Mouse (Mus musculus): Measurements from ENCODE around the gene Mef2b. TPM values are rescaled to one million over a fixed set of nuclear protein-coding genes. Genes with fewer than 3 reads are reported as not detected.

The Mef2b gene
- polyA plus RNA-seq, 1 experiment, result 0.05 TPM

- H3K79me3 ChIP-seq (ENCODE audit: low read depth), result no peaks in the 10 kb centered on the region
- TF ChIP-seq FOSL1 (IDR thresholded peaks at IDR 0.05; ENCODE audit: insufficient read depth, low read length, poor library complexity, severe bottlenecking) (no peak), MYOG (IDR thresholded peaks at IDR 0.05; ENCODE audit: control insufficient read depth, extremely low read depth, insufficient read length) (no peak), USF1 (IDR thresholded peaks at IDR 0.05; ENCODE audit: low read depth) (no peak), MYOD1 (IDR thresholded peaks at IDR 0.05; ENCODE audit: control insufficient read depth, insufficient read length, low read depth) (no peak), CTCF (IDR thresholded peaks at IDR 0.05; ENCODE audit: control insufficient read depth, insufficient read depth, insufficient read length) (no peak), CEBPB (IDR thresholded peaks at IDR 0.05; ENCODE audit: low read depth) (no peak), MAX (IDR thresholded peaks at IDR 0.05) (no peak)
- no peaks in the 10 kb centered on the region for H3K36me3 ChIP-seq (ENCODE audit: control insufficient read depth, insufficient read depth)
- H3K4me3 ChIP-seq (ENCODE audit: insufficient read depth, poor library complexity, severe bottlenecking), result no peak overlapping the region
- H3K27me3 ChIP-seq (ENCODE audit: control insufficient read depth, insufficient read depth, insufficient read length), result peaks cover 51% of the 10 kb centered on the region
- H3ac ChIP-seq (ENCODE audit: control insufficient read depth, insufficient read length, low read depth), result no peak overlapping the region
- H3K79me2 ChIP-seq (ENCODE audit: control insufficient read depth, insufficient read depth), result no peaks in the 10 kb centered on the region
Observed at GRCm38 (mm10) chr8:70104922-70105321, 34.6 kb upstream of the Mef2b start.

- Histone ChIP-seq H3K4me3 (ENCODE audit: insufficient read depth, poor library complexity, severe bottlenecking) (no peak overlapping the region), H3ac (ENCODE audit: control insufficient read depth, insufficient read length, low read depth) (no peak overlapping the region), H3K79me3 (ENCODE audit: low read depth) (no peaks in the 10 kb centered on the region), H3K36me3 (ENCODE audit: control insufficient read depth, insufficient read depth) (no peaks in the 10 kb centered on the region), H3K27me3 (ENCODE audit: control insufficient read depth, insufficient read depth, insufficient read length) (peaks cover 83% of the 10 kb centered on the region), H3K79me2 (ENCODE audit: control insufficient read depth, insufficient read depth) (no peaks in the 10 kb centered on the region)
- TF ChIP-seq CEBPB (IDR thresholded peaks at IDR 0.05; ENCODE audit: low read depth), result no peak
Observed at GRCm38 (mm10) chr8:70110451-70110850, 29.1 kb upstream of the Mef2b start.

GRCm38 (mm10) chr8:70111192-70111795 lies 28.2 kb upstream of the Mef2b start:
- peaks cover 78% of the 10 kb centered on the region for H3K27me3 ChIP-seq (ENCODE audit: control insufficient read depth, insufficient read depth, insufficient read length)
- no peaks in the 10 kb centered on the region for H3K79me2 ChIP-seq (ENCODE audit: control insufficient read depth, insufficient read depth)
- no peak for TF ChIP-seq CTCF (IDR thresholded peaks at IDR 0.05; ENCODE audit: control insufficient read depth, insufficient read depth, insufficient read length)
- TF ChIP-seq MAX (IDR thresholded peaks at IDR 0.05), result no peak
- TF ChIP-seq MYOG (IDR thresholded peaks at IDR 0.05; ENCODE audit: control insufficient read depth, extremely low read depth, insufficient read length), result no peak
- TF ChIP-seq USF1 (IDR thresholded peaks at IDR 0.05; ENCODE audit: low read depth), result no peak
- no peak for TF ChIP-seq MYOD1 (IDR thresholded peaks at IDR 0.05; ENCODE audit: control insufficient read depth, insufficient read length, low read depth)
- no peak for TF ChIP-seq CEBPB (IDR thresholded peaks at IDR 0.05; ENCODE audit: low read depth)
- H3ac ChIP-seq (ENCODE audit: control insufficient read depth, insufficient read length, low read depth), result no peak overlapping the region
- no peak overlapping the region for H3K4me3 ChIP-seq (ENCODE audit: insufficient read depth, poor library complexity, severe bottlenecking)
- no peaks in the 10 kb centered on the region for H3K36me3 ChIP-seq (ENCODE audit: control insufficient read depth, insufficient read depth)
- no peaks in the 10 kb centered on the region for H3K79me3 ChIP-seq (ENCODE audit: low read depth)

GRCm38 (mm10) chr8:70112401-70113016 lies 27.0 kb upstream of the Mef2b start:
- Histone ChIP-seq H3K79me3 (ENCODE audit: low read depth) (no peaks in the 10 kb centered on the region), H3K4me3 (ENCODE audit: insufficient read depth, poor library complexity, severe bottlenecking) (no peak overlapping the region), H3ac (ENCODE audit: control insufficient read depth, insufficient read length, low read depth) (no peak overlapping the region), H3K36me3 (ENCODE audit: control insufficient read depth, insufficient read depth) (no peaks in the 10 kb centered on the region), H3K27me3 (ENCODE audit: control insufficient read depth, insufficient read depth, insufficient read length) (peaks cover 75% of the 10 kb centered on the region), H3K79me2 (ENCODE audit: control insufficient read depth, insufficient read depth) (no peaks in the 10 kb centered on the region)
- no peak for TF ChIP-seq MAX (IDR thresholded peaks at IDR 0.05)

- Histone ChIP-seq H3ac (ENCODE audit: control insufficient read depth, insufficient read length, low read depth) (no peak overlapping the region), H3K27me3 (ENCODE audit: control insufficient read depth, insufficient read depth, insufficient read length) (peaks cover 72% of the 10 kb centered on the region), H3K79me3 (ENCODE audit: low read depth) (no peaks in the 10 kb centered on the region), H3K4me3 (ENCODE audit: insufficient read depth, poor library complexity, severe bottlenecking) (no peak overlapping the region), H3K36me3 (ENCODE audit: control insufficient read depth, insufficient read depth) (no peaks in the 10 kb centered on the region), H3K79me2 (ENCODE audit: control insufficient read depth, insufficient read depth) (no peaks in the 10 kb centered on the region)
- TF ChIP-seq MYOG (IDR thresholded peaks at IDR 0.05; ENCODE audit: control insufficient read depth, extremely low read depth, insufficient read length) (no peak), USF1 (IDR thresholded peaks at IDR 0.05; ENCODE audit: low read depth) (no peak), CTCF (IDR thresholded peaks at IDR 0.05; ENCODE audit: control insufficient read depth, insufficient read depth, insufficient read length) (no peak), MYOD1 (IDR thresholded peaks at IDR 0.05; ENCODE audit: control insufficient read depth, insufficient read length, low read depth) (no peak), MAX (IDR thresholded peaks at IDR 0.05) (no peak), CEBPB (IDR thresholded peaks at IDR 0.05; ENCODE audit: low read depth) (no peak), FOSL1 (IDR thresholded peaks at IDR 0.05; ENCODE audit: insufficient read depth, low read length, poor library complexity, severe bottlenecking) (no peak)
Observed at GRCm38 (mm10) chr8:70114488-70114887, 25.0 kb upstream of the Mef2b start.

- TF ChIP-seq FOSL1 (IDR thresholded peaks at IDR 0.05; ENCODE audit: insufficient read depth, low read length, poor library complexity, severe bottlenecking) (no peak), USF1 (IDR thresholded peaks at IDR 0.05; ENCODE audit: low read depth) (no peak), MAX (IDR thresholded peaks at IDR 0.05) (no peak), MYOG (IDR thresholded peaks at IDR 0.05; ENCODE audit: control insufficient read depth, extremely low read depth, insufficient read length) (no peak), CEBPB (IDR thresholded peaks at IDR 0.05; ENCODE audit: low read depth) (no peak), CTCF (IDR thresholded peaks at IDR 0.05; ENCODE audit: control insufficient read depth, insufficient read depth, insufficient read length) (no peak), MYOD1 (IDR thresholded peaks at IDR 0.05; ENCODE audit: control insufficient read depth, insufficient read length, low read depth) (no peak)
- no peaks in the 10 kb centered on the region for H3K36me3 ChIP-seq (ENCODE audit: control insufficient read depth, insufficient read depth)
- H3K4me3 ChIP-seq (ENCODE audit: insufficient read depth, poor library complexity, severe bottlenecking), result no peak overlapping the region
- H3K27me3 ChIP-seq (ENCODE audit: control insufficient read depth, insufficient read depth, insufficient read length), result peaks cover 72% of the 10 kb centered on the region
- H3K79me2 ChIP-seq (ENCODE audit: control insufficient read depth, insufficient read depth), result no peaks in the 10 kb centered on the region
- H3K79me3 ChIP-seq (ENCODE audit: low read depth), result no peaks in the 10 kb centered on the region
- H3ac ChIP-seq (ENCODE audit: control insufficient read depth, insufficient read length, low read depth), result no peak overlapping the region
Observed at GRCm38 (mm10) chr8:70114892-70115291, 24.6 kb upstream of the Mef2b start.

Data from C2C12 (cell line).